Mouse (Mus musculus) lung, adult 18-20 months (tissue): ENCODE results near the gene Hpse2.

Experiments
- DNase-seq, 2 experiments: peaks; one replicate each; pipeline ENCODE4 v3.0.0; 2022; ENCODE audit warnings: mixed read lengths in 2 of 2

Hpse2 gene

GRCm38 (mm10) chr19:42770141-42770872, 617.8 kb downstream of the Hpse2 start:
- DNase-seq, result no peak

GRCm38 (mm10) chr19:42769648-42770047, 618.5 kb downstream of the Hpse2 start:
- DNase-seq, result no peak

GRCm38 (mm10) chr19:42767361-42767760, 620.8 kb downstream of the Hpse2 start:
- DNase-seq, result no peak

GRCm38 (mm10) chr19:42764398-42764797, 623.8 kb downstream of the Hpse2 start:
- DNase-seq, result no peak

- peak; percentile 40 to 64 for DNase-seq
Observed at GRCm38 (mm10) chr19:42756671-42757070, 631.5 kb downstream of the Hpse2 start.

GRCm38 (mm10) chr19:42755148-42755870, 632.8 kb downstream of the Hpse2 start:
- DNase-seq, result peak; percentile 21 to 43

GRCm38 (mm10) chr19:42753141-42753917, 634.8 kb downstream of the Hpse2 start:
- DNase-seq, result peak; percentile 86 to 89

- peak; percentile 84 to 87 for DNase-seq
Observed at GRCm38 (mm10) chr19:42752363-42752931, 635.7 kb downstream of the Hpse2 start, which contains the start of gene Pyroxd2. Gene Pyroxd2, minus strand, starts transcription at chr19:42752775.

- no peak for DNase-seq
Observed at GRCm38 (mm10) chr19:42750196-42750595, 638.0 kb downstream of the Hpse2 start.

GRCm38 (mm10) chr19:42746702-42747101, 641.5 kb downstream of the Hpse2 start:
- DNase-seq, result no peak

- no peak for DNase-seq
Observed at GRCm38 (mm10) chr19:42745869-42746224, 642.3 kb downstream of the Hpse2 start.

- DNase-seq, result no peak
Observed at GRCm38 (mm10) chr19:42745084-42745868, 642.9 kb downstream of the Hpse2 start.

GRCm38 (mm10) chr19:42744162-42744586, 644.0 kb downstream of the Hpse2 start:
- peak; percentile 45 to 51 for DNase-seq

- DNase-seq, result no peak
Observed at GRCm38 (mm10) chr19:42743261-42743660, 644.9 kb downstream of the Hpse2 start.

GRCm38 (mm10) chr19:42741884-42742283, 646.3 kb downstream of the Hpse2 start:
- no peak for DNase-seq

GRCm38 (mm10) chr19:42740163-42740899, 647.8 kb downstream of the Hpse2 start:
- DNase-seq, result no peak

- no peak for DNase-seq
Observed at GRCm38 (mm10) chr19:42739734-42740133, 648.4 kb downstream of the Hpse2 start.

- DNase-seq, result no peak
Observed at GRCm38 (mm10) chr19:42737753-42738152, 650.4 kb downstream of the Hpse2 start.
